Mouse (Mus musculus): ENCODE data around the gene Eln.

The Eln gene

GRCm38 (mm10) chr5:134746890-134747511, at the start of gene Eln:
TSS of gene Eln (minus strand) at chr5:134747323.
- peak; percentile 98 for DNase-seq

GRCm38 (mm10) chr5:134790080-134790995, 43.2 kb upstream of the Eln start:
- DNase-seq, result no peak

- peak; percentile 93 for DNase-seq
These were observed 41.1 kb upstream of the Eln start for GRCm38 (mm10) chr5:134788237-134788636.

GRCm38 (mm10) chr5:134785691-134786371, 38.7 kb upstream of the Eln start:
- peak; percentile 92 for DNase-seq

- DNase-seq, result no peak
These were observed 36.7 kb upstream of the Eln start for GRCm38 (mm10) chr5:134783794-134784193.

- DNase-seq, result no peak
These were observed 33.8 kb upstream of the Eln start for GRCm38 (mm10) chr5:134780963-134781362.

GRCm38 (mm10) chr5:134780146-134780545, 33.0 kb upstream of the Eln start:
- no peak for DNase-seq

- no peak for DNase-seq
These were observed 29.4 kb upstream of the Eln start for GRCm38 (mm10) chr5:134776551-134776950.

GRCm38 (mm10) chr5:134772522-134772921, 25.4 kb upstream of the Eln start:
- DNase-seq, result peak; percentile 96

- no peak for DNase-seq
These were observed 24.6 kb upstream of the Eln start for GRCm38 (mm10) chr5:134771750-134772149.

- peak; percentile 96 for DNase-seq
These were observed 22.1 kb upstream of the Eln start for GRCm38 (mm10) chr5:134769181-134769580.

GRCm38 (mm10) chr5:134765441-134765840, 18.3 kb upstream of the Eln start:
- DNase-seq, result peak; percentile 93

GRCm38 (mm10) chr5:134763326-134763725, 16.2 kb upstream of the Eln start:
- DNase-seq, result peak; percentile 98

GRCm38 (mm10) chr5:134761409-134762124, 14.4 kb upstream of the Eln start:
- DNase-seq, result peak; percentile 96

GRCm38 (mm10) chr5:134756031-134756430, 8.9 kb upstream of the Eln start:
- DNase-seq, result peak; percentile 93

- DNase-seq, result peak; percentile 82
These were observed 7.0 kb upstream of the Eln start for GRCm38 (mm10) chr5:134754096-134754495.

GRCm38 (mm10) chr5:134750469-134750868, 3.3 kb upstream of the Eln start:
- peak; percentile 88 for DNase-seq

- DNase-seq, result peak; percentile 96
These were observed 960 bp upstream of the Eln start for GRCm38 (mm10) chr5:134747947-134748618.

- DNase-seq, result peak; percentile 99
These were observed 380 bp upstream of the Eln start for GRCm38 (mm10) chr5:134747512-134747893.

GRCm38 (mm10) chr5:134746201-134746600, 922 bp downstream of the Eln start:
- peak; percentile 93 for DNase-seq

- DNase-seq, result peak; percentile 94
These were observed 1.3 kb downstream of the Eln start for GRCm38 (mm10) chr5:134745801-134746200.

GRCm38 (mm10) chr5:134745000-134745399, 2.1 kb downstream of the Eln start:
- DNase-seq, result peak; percentile 93

All from heart, adult 11 months (tissue).